Mouse (Mus musculus) small intestine, adult 2 months (tissue): ENCODE data around the gene Lgalsl.

Experiments
- CTCF ChIP-seq: fragments of 200-500 bp; IDR thresholded peaks from 2 replicates; pipeline ENCODE4 v1.5.1; 2012; ENCODE audit warnings: low read depth, mild to moderate bottlenecking, control low read depth, inconsistent platforms, low read length, moderate library complexity, mixed read lengths; ENCODE audit not compliant: insufficient replicate concordance, insufficient read length; ENCODE audit errors: extremely low read depth
- POLR2A ChIP-seq: fragments of 200-500 bp; IDR thresholded peaks from 2 replicates; pipeline ENCODE4 v1.6.1; 2012; ENCODE audit warnings: low read depth, mild to moderate bottlenecking, control low read depth, inconsistent platforms, low read length, moderate library complexity

- no peak for TF ChIP-seq CTCF
- no peak for TF ChIP-seq POLR2A
Observed at GRCm38 (mm10) chr11:20823301-20823700, 7.6 kb downstream of the Lgalsl start.
